Mouse (Mus musculus) embryo, embryonic 10 days (tissue): Measurements from ENCODE around the gene Llph.
"Not testable (repeated sequence)": the region's sequence is repeated elsewhere in the genome, so short reads cannot be mapped to it uniquely, and the experiment has no call there.

Experiments used
- DNase-seq: peaks from one replicate; pipeline ENCODE4 v3.0.0-alpha.2; 2015; ENCODE audit warnings: low spot score

The Llph gene

GRCm38 (mm10) chr10:120226871-120227661 is at the start of gene Llph:
Gene Llph, plus strand, starts transcription at chr10:120227070.
- peak; percentile 94 for DNase-seq

DNA sequence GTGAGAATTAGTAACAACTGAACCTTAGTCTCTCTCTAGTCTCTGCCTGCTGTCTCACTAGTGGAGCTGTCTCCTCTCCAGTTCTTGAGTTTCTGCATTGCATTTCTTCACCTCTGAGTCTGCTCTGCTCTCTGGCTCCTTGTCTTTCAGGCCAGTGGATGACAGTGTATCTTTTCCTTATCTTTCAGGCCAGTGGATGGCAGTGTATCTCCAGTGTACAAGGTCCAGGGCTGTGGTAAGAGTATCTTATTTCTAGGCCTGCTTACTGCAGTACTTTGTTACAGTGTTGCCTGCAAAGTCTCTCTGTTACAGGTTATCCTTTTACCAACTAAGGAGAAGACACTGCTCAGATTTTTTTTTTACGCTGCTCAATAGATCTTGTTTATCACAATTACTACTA is 44.0 kb upstream of the Llph start:
- DNase-seq = peak; percentile 31

DNA sequence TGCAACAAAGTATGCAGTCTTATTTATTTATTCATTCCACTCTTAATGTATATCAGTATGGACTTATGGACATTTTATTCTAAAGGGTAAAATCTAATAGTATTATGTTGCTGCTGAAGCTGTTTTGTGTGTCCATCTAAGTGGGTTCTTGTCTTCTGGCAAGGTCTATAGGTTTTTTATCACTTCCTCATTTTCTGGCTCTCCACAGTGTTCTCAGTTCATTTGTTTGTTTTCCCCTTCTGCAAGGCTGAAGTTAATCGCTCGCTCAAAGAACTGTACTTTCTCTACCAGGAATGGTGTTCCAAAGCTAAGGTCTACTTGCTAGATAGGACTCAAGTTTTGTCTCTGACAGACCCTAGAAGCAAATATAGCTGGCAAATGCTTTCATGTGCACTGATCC is 43.5 kb upstream of the Llph start:
- no peak for DNase-seq

GRCm38 (mm10) chr10:120188513-120188912 is 38.4 kb upstream of the Llph start:
- no peak for DNase-seq

- no peak for DNase-seq
These were observed 37.6 kb upstream of the Llph start for GRCm38 (mm10) chr10:120189276-120189675.

DNA sequence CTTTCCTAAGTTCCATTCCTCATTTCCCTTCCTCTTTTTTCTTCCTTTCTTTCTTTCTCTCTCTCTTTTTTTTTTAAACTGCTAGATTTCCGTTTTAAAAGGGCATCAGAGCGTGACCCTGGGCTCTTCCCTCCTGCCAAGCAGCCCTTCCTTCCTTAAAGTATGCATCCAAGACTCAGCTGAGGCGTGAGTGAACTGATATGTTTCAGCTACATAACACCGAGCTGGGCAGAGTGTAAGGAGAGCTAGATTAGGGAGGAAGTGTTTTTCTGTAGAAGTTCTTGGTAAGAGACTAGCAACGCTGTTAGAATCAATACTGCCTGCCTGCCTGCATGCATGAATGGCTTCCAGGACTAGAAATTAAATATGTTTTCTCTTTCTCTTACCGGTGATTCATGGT is 37.1 kb upstream of the Llph start:
- DNase-seq = no peak

- no peak for DNase-seq
These were observed 35.7 kb upstream of the Llph start for GRCm38 (mm10) chr10:120191165-120191564.

DNA sequence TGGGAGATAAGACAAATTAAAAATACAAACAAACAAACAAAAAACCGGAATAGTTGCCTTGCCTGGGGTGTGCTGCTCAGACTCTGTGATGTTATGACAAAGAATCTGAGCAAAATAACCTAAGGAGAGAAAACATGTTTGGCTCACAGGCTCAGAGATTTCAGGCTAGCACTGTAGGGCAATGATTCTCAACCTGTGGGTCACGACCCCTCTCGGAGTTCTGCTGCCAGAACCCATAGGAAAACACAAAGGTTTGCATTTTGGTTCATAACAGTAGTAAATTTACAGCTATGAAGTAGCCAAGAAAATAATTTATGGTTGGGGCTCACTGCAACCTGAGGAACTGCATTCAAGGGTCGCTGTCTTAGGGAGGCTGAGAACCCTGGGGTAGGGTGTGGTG is 34.6 kb upstream of the Llph start:
- DNase-seq = no peak

DNA sequence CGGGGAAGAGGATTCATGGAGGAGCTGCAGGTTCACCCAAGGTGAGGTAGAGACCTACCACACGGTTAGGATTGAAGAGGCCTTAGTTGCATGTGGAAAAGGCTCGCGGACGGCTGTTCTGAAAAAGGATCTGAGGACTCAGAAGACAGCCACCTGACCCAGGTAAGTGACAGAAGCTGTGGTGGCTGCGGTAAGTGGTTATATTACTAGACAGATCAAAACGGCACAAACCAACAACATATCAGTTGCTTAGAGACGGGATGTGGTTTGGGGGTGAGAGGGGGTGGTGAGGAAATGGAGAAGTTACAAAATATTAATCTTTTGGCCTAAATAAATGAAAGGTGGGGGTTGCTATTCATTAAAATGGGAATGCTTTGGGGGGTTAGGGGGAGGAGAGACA is 33.6 kb upstream of the Llph start:
- no peak for DNase-seq

DNA sequence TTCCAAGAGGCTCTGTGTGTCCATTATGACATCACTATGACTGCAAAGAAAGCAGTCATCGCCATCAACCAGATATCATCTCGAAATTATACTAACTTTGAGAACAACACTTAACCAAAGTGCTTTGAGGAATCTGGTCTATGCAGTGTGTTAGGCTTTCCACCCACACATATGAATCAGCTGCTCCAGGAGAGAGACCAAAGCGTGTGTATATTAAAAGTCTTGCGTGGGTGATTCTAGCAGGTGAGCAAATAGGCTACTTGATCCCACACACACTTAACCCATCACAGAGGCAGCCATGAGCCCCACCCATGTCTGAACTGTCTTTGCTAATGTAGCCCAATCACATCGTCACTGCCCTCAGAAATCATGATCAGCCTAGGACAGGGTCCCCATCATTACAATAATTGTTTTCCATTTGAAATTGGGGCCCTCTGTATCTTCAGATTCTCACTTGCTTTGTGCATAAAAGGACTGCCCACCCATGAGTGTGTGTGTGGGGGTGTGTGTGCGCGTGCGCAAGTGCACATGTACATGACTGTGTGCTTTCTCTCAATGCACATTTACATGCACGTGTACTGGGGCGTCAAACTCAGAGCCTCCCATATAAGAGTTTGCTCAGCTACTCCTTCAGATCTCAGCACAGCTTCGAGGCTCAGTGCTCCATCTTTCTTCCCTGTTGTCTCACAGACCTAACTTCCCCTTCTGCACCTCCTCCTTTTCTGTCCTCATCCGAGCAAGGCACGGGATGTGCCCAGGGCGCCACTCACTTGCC is 29.6 kb upstream of the Llph start:
- DNase-seq = no peak

DNA sequence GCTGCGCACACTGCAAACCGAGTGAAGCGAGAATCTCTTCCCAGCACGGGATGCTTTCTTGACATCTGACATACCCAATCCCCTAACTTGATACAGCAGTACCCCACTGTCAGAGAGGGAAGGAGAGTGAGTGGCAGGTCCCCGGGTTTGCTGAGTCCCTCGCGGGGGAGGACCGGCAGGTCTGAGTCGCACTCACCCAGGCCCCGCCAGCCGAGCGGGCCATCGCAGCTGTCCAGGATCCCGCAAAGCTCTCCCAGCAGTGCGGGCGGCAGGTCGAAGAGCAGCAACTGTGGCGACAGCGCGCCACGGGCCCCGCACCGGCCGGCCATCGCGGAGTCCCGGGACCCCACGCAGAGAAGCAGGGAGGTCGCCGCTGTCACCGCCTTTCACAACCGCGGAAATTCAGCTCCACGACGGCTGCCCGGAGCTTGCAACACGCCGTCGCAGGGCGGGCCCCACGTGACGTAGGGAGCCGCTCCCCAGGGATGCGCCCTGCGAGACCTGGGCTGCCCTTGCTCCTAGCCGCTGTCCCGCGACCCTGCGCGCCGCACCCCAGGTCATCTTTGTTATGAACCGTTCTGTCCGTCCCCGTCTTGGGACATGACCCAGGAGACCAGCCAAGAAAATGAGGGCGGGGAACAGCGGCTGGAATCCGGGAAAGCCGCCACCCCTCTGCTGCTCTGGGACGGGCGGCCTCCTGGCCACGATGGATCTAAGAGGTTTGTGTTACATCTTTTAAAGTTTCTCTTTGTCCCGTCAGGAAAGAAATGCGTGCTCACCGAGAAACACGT is 25.5 kb upstream of the Llph start, which contains the start of gene Tmbim4:
TSS of gene Tmbim4 (plus strand) at position 460 of the 791 bp plus-strand sequence.
- peak; percentile 54 for DNase-seq

DNA sequence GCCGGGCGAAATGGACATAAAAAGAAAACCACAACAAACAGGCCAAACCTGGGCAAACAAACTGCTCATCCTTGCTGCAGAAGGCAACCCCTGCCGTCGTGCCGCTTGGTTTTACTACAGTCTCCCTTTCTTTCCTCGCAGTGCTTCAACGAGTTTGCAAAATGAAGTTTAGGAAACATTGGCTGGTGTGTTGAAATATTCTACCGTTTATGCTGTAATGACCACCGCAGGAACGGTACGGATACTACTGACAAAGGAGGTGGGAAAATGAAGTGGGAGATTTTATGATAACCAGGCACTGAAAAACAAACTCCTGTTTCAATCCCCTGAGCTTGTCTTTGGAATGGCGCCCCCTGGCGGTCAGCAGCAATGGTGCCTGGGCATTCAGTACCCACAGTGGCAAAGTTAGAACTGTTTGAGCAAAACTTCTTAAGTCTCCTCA is 24.9 kb upstream of the Llph start, which contains the start of gene Irak3:
TSS of gene Irak3 (minus strand) at position 170 of the 442 bp plus-strand sequence.
- DNase-seq = peak; percentile 84

- no peak for DNase-seq
These were observed 24.2 kb upstream of the Llph start for GRCm38 (mm10) chr10:120202467-120203250.

DNA sequence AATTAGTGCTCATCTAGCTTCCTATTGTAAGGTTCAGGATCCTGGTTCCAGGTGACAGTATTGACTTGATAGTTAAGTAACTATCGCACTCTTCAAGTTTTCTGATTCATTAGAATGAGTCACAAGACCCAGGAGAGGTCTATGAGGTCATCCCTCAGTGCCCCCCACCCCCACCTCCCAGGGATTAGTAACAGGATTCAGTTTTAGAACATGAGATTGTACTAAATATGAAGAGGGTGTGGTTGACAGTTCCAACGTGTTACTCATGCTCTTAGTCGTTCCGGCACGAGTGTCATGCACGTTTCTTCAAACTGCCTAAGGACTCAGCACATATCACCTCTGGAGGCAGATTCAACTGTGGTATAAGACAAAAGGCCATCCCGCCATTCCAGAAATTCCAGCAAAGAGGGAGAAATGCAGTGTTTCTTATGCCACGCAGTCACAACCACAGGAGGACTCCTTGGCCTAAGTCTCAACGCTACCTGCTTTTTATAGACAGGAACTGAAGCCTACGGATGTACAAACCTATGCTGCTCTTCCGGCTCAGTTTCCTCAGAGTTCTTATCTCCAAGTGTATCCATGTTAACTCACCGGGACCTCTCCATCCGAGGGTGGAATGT is 22.2 kb upstream of the Llph start:
- no peak for DNase-seq

DNA sequence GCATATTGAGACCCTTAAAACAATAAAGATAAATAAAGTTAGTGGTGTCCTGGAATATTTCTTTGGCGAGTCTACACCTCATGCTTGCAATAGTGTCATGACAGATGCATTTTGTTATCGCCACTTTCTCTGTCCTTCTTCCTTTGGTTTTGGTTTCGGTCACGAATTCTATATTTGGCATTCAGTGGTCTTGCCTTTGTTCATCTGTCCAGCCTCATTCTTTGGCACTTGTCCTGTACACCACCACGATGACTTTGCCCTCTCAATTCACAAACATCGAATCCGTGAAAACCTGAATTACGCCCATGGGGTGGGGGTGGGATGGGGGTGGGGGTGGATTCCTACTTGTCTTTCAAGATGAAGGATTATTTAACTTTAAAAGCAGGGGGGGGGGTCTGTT is 18.9 kb upstream of the Llph start:
- DNase-seq = no peak

DNA sequence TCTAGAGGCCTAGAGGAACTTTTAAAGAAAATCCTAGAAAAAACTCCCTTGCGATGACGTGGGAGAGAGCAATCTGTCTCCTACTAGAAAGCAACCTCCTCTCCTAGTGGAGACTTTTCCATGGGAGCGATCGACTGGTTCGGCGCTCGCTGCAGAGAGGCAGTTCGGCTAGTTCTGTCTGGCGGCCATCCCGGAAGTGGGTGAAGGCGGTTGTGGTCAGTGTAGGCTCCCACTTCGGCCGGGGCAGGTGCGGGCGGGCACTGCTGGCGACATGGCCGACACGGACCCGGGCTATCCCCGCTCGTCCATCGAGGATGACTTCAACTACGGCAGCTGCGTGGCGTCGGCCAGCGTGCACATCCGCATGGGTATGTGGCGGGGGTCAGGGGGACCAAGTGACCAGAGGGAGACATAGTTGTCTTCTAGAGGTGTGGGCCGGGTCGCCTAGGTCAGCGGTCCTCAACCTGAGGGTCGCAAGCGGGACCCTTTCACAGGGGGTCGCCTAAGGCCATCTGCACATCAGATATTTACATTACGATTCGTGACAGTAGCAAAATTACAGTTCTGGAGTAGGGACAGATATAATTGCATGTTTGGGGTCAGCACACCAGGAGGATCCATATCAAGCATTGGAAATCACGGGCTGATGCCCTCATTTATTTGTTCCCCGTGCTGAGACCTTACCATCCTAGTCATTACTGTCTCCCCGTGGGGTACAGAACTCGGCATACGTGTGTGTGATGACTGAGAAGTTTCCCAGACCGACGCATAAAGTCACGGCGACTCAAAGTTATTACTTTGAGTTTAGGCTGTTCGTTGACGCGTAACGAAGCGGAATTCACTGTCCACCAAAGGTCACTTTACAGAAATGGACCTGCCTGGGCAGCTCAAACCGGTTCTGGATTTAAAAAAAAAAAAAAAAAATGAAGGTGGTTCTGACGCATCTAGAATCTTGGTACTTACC is 18.0 kb upstream of the Llph start:
- DNase-seq = peak; percentile 95

DNA sequence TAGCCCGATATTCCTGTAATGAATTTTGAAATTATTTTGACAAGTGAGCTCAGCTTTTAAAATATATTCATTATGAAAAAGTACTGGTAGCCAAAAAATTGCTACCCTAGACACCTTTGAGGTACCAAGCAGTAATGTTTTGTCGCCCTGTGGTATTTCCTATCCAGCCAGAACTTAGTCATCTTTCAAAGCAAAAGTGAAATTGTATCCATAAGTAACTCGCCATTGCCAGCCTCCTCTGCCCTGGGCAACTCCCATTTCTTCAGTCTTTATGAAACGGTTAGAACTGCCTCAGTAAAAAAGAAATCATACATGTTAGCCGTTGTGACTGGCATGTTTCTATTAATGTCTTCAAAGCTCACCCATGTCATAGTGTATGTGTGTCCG is 17.3 kb upstream of the Llph start:
- no peak for DNase-seq

- no peak for DNase-seq
These were observed 16.8 kb upstream of the Llph start for GRCm38 (mm10) chr10:120210096-120210495.

- not testable (repeated sequence) for DNase-seq
These were observed 9.8 kb upstream of the Llph start for GRCm38 (mm10) chr10:120217099-120217498.

- no peak for DNase-seq
These were observed 7.9 kb upstream of the Llph start for GRCm38 (mm10) chr10:120218996-120219395.
